Mouse (Mus musculus) right cerebral cortex, postnatal 10 days (tissue): ENCODE measurements at regions not wholly inside any gene's neighbourhood (a gene's known extent, or its start where the extent isn't known, plus 50 kb on each side); places are given as distances from the start of the nearest gene placed in this dataset.

Source experiments
- DNase-seq, 2 experiments: peaks; one replicate each; pipeline ENCODE4 v3.0.0; 2021; ENCODE audit warnings: low spot score in 2 of 2

GRCm38 (mm10) chr16:29147766-29148165 lies 61.7 kb upstream of the Hrasls start:
- DNase-seq = peak in 1 of 2 experiments; percentile 43

- no peak for DNase-seq
Observed at GRCm38 (mm10) chr16:29119217-29119616, 90.3 kb upstream of the Hrasls start.

- no peak for DNase-seq
Observed at GRCm38 (mm10) chr16:29096791-29097190, 112.7 kb upstream of the Hrasls start.

- DNase-seq = no peak
Observed at GRCm38 (mm10) chr16:29065961-29066360, 136.5 kb upstream of the Mb21d2 start.

- no peak for DNase-seq
Observed at GRCm38 (mm10) chr16:29065097-29065785, 135.8 kb upstream of the Mb21d2 start.

GRCm38 (mm10) chr16:29063377-29063776 lies 133.9 kb upstream of the Mb21d2 start:
- DNase-seq = no peak

- DNase-seq = no peak
Observed at GRCm38 (mm10) chr16:29057076-29057475, 127.6 kb upstream of the Mb21d2 start.

GRCm38 (mm10) chr16:29054423-29054822 lies 125.0 kb upstream of the Mb21d2 start:
- peak; percentile 38 to 48 for DNase-seq

- no peak for DNase-seq
Observed at GRCm38 (mm10) chr16:29046453-29046993, 117.0 kb upstream of the Mb21d2 start.

GRCm38 (mm10) chr16:29035523-29035922 lies 106.0 kb upstream of the Mb21d2 start:
- DNase-seq = peak in 1 of 2 experiments; percentile 54

GRCm38 (mm10) chr16:29034053-29034794 lies 104.8 kb upstream of the Mb21d2 start:
- no peak for DNase-seq

GRCm38 (mm10) chr16:29033357-29033756 lies 103.9 kb upstream of the Mb21d2 start:
- no peak for DNase-seq

- DNase-seq = peak in 1 of 2 experiments; percentile 35
Observed at GRCm38 (mm10) chr16:29027856-29028255, 98.4 kb upstream of the Mb21d2 start.

- peak; percentile 32 to 46 for DNase-seq
Observed at GRCm38 (mm10) chr16:29001249-29001648, 71.8 kb upstream of the Mb21d2 start.

- DNase-seq = no peak
Observed at GRCm38 (mm10) chr16:28999641-29000040, 70.2 kb upstream of the Mb21d2 start.

GRCm38 (mm10) chr16:28996629-28997028 lies 67.2 kb upstream of the Mb21d2 start:
- no peak for DNase-seq

- DNase-seq = no peak
Observed at GRCm38 (mm10) chr16:28990666-28991065, 61.2 kb upstream of the Mb21d2 start.

- DNase-seq = no peak
Observed at GRCm38 (mm10) chr16:28984931-28985330, 55.5 kb upstream of the Mb21d2 start.

- DNase-seq = no peak
Observed at GRCm38 (mm10) chr16:28982901-28983300, 53.4 kb upstream of the Mb21d2 start.
